Mouse (Mus musculus): ENCODE measurements around the gene Cdh16. TPM values are rescaled to one million over a fixed set of nuclear protein-coding genes. Genes with fewer than 3 reads are reported as not detected.

Gene Cdh16
- polyA plus RNA-seq, 1 experiment from 2014 or later: 20.1 TPM

- ATAC-seq (replicated peaks; ENCODE audit: extremely low read depth, insufficient read depth, low FRiP score): no peak
- H3K9ac ChIP-seq (ENCODE audit: low read length): peak overlapping the region; percentile 95
These were observed 4.2 kb upstream of the Cdh16 start for GRCm38 (mm10) chr8:104628402-104628801.

GRCm38 (mm10) chr8:104627065-104627740 lies 3.0 kb upstream of the Cdh16 start:
- Histone ChIP-seq H3K4me2 (ENCODE audit: low read depth, low read length) (no peak overlapping the region), H3K9ac (ENCODE audit: low read length) (peak overlapping the region; percentile 53), H3K4me3 (ENCODE audit: low read length) (no peak overlapping the region), H3K27ac (ENCODE audit: low read length) (peak overlapping the region; percentile 96), H3K4me1 (ENCODE audit: control insufficient read depth, insufficient read depth, low read length) (peaks cover 36% of the 10 kb centered on the region), H3K9me3 (replicated peaks; ENCODE audit: control insufficient read depth, low read length) (no peaks in the 10 kb centered on the region), H3K36me3 (ENCODE audit: control insufficient read depth, insufficient read depth) (peaks cover 16% of the 10 kb centered on the region), H3K27me3 (ENCODE audit: control insufficient read depth, insufficient read depth, low read length) (no peaks in the 10 kb centered on the region)
- 52% methylated on average over 4 of the region's 4 CpGs for WGBS
- ATAC-seq (replicated peaks; ENCODE audit: extremely low read depth, insufficient read depth, low FRiP score): no peak

More at GRCm38 (mm10) chr8:104628402-104628801, 4.2 kb upstream of the Cdh16 start:
- peak overlapping the region; percentile 96 for H3K27ac ChIP-seq (ENCODE audit: low read length)
- H3K4me3 ChIP-seq (ENCODE audit: low read length): peak overlapping the region; percentile 84
- peak overlapping the region; percentile 76 for H3K4me2 ChIP-seq (ENCODE audit: low read depth, low read length)
- no peaks in the 10 kb centered on the region for H3K27me3 ChIP-seq (ENCODE audit: control insufficient read depth, insufficient read depth, low read length)
- WGBS: 75% methylated on average over 21 of the region's 21 CpGs
- no peaks in the 10 kb centered on the region for H3K9me3 ChIP-seq (replicated peaks; ENCODE audit: control insufficient read depth, low read length)
- peaks cover 43% of the 10 kb centered on the region for H3K4me1 ChIP-seq (ENCODE audit: control insufficient read depth, insufficient read depth, low read length)
- H3K36me3 ChIP-seq (ENCODE audit: control insufficient read depth, insufficient read depth): peaks cover 16% of the 10 kb centered on the region

GRCm38 (mm10) chr8:104620765-104621164 lies 3.4 kb downstream of the Cdh16 start:
- Histone ChIP-seq H3K27me3 (ENCODE audit: control insufficient read depth, insufficient read depth, low read length) (no peaks in the 10 kb centered on the region), H3K9ac (ENCODE audit: low read length) (no peak overlapping the region), H3K9me3 (replicated peaks; ENCODE audit: control insufficient read depth, low read length) (no peaks in the 10 kb centered on the region), H3K4me1 (ENCODE audit: control insufficient read depth, insufficient read depth, low read length) (peaks cover 11% of the 10 kb centered on the region; the same call in 1 of the 2 replicates), H3K4me2 (ENCODE audit: low read depth, low read length) (no peak overlapping the region), H3K4me3 (ENCODE audit: low read length) (no peak overlapping the region), H3K36me3 (ENCODE audit: control insufficient read depth, insufficient read depth) (no peaks in the 10 kb centered on the region), H3K27ac (ENCODE audit: low read length) (no peak overlapping the region)
- 66% methylated on average over 5 of the region's 5 CpGs for WGBS
- ATAC-seq (replicated peaks; ENCODE audit: extremely low read depth, insufficient read depth, low FRiP score): no peak

GRCm38 (mm10) chr8:104613119-104613518 lies 11.1 kb downstream of the Cdh16 start:
- Histone ChIP-seq H3K36me3 (ENCODE audit: control insufficient read depth, insufficient read depth) (no peaks in the 10 kb centered on the region), H3K4me1 (ENCODE audit: control insufficient read depth, insufficient read depth, low read length) (peaks cover 45% of the 10 kb centered on the region), H3K27me3 (ENCODE audit: control insufficient read depth, insufficient read depth, low read length) (no peaks in the 10 kb centered on the region), H3K9me3 (replicated peaks; ENCODE audit: control insufficient read depth, low read length) (no peaks in the 10 kb centered on the region), H3K27ac (ENCODE audit: low read length) (peak overlapping the region; percentile 99), H3K9ac (ENCODE audit: low read length) (no peak overlapping the region), H3K4me3 (ENCODE audit: low read length) (no peak overlapping the region), H3K4me2 (ENCODE audit: low read depth, low read length) (peak overlapping the region; percentile 25; the same call in 1 of the 2 replicates)
- 0 out of 2 replicates have a peak, but pooled peaks have one; percentile 2 for ATAC-seq (replicated peaks; ENCODE audit: extremely low read depth, insufficient read depth, low FRiP score)
- 29% methylated on average over 4 of the region's 4 CpGs for WGBS

DNA sequence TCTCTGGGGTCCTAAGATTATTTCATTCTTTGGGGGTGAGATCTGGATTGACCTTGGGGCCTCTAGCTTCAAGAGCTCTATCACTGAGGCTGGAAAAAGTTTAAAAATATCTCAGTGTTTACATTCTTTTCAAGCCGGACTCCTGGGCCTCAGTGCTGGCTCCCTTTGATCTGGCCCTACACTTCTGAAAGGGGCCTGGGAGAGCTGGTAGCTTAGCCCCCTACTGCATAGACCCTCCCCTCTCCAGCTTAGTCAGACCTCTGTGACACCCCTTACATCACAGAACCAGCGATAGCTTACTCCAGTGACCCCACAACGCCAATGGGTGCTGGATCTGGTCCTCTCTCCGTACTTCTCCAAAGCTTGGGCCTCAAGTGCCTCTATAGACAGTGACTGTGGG lies 12.6 kb downstream of the Cdh16 start:
- Histone ChIP-seq H3K4me2 (ENCODE audit: low read depth, low read length) (peak overlapping the region; percentile 20; the same call in 1 of the 2 replicates), H3K4me1 (ENCODE audit: control insufficient read depth, insufficient read depth, low read length) (peaks cover 60% of the 10 kb centered on the region), H3K9ac (ENCODE audit: low read length) (peak overlapping the region; percentile 51), H3K4me3 (ENCODE audit: low read length) (no peak overlapping the region), H3K9me3 (replicated peaks; ENCODE audit: control insufficient read depth, low read length) (no peaks in the 10 kb centered on the region), H3K27ac (ENCODE audit: low read length) (peak overlapping the region; percentile 99), H3K27me3 (ENCODE audit: control insufficient read depth, insufficient read depth, low read length) (no peaks in the 10 kb centered on the region), H3K36me3 (ENCODE audit: control insufficient read depth, insufficient read depth) (no peaks in the 10 kb centered on the region)
- ATAC-seq (replicated peaks; ENCODE audit: extremely low read depth, insufficient read depth, low FRiP score): peak; percentile 7; the same call in 1 of the 2 replicates
- WGBS: 26% methylated on average over 4 of the region's 4 CpGs

- Histone ChIP-seq H3K4me2 (ENCODE audit: low read depth, low read length) (peak overlapping the region; percentile 57), H3K27me3 (ENCODE audit: control insufficient read depth, insufficient read depth, low read length) (no peaks in the 10 kb centered on the region), H3K4me3 (ENCODE audit: low read length) (no peak overlapping the region), H3K9ac (ENCODE audit: low read length) (peak overlapping the region; percentile 72), H3K4me1 (ENCODE audit: control insufficient read depth, insufficient read depth, low read length) (peaks cover 72% of the 10 kb centered on the region), H3K36me3 (ENCODE audit: control insufficient read depth, insufficient read depth) (no peaks in the 10 kb centered on the region), H3K27ac (ENCODE audit: low read length) (peak overlapping the region; percentile 99), H3K9me3 (replicated peaks; ENCODE audit: control insufficient read depth, low read length) (no peaks in the 10 kb centered on the region)
- 44% methylated on average over 12 of the region's 12 CpGs for WGBS
- peak; percentile 77 for ATAC-seq (replicated peaks; ENCODE audit: extremely low read depth, insufficient read depth, low FRiP score)
These were observed 13.9 kb downstream of the Cdh16 start for GRCm38 (mm10) chr8:104610185-104610766.

- 39% methylated on average over 8 of the region's 8 CpGs for WGBS
- peak; percentile 63 for ATAC-seq (replicated peaks; ENCODE audit: extremely low read depth, insufficient read depth, low FRiP score)
- H3K27me3 ChIP-seq (ENCODE audit: control insufficient read depth, insufficient read depth, low read length): no peaks in the 10 kb centered on the region
- peak overlapping the region; percentile 57 for H3K4me2 ChIP-seq (ENCODE audit: low read depth, low read length)
- H3K4me1 ChIP-seq (ENCODE audit: control insufficient read depth, insufficient read depth, low read length): peaks cover 72% of the 10 kb centered on the region
- H3K9me3 ChIP-seq (replicated peaks; ENCODE audit: control insufficient read depth, low read length): no peaks in the 10 kb centered on the region
- H3K9ac ChIP-seq (ENCODE audit: low read length): peak overlapping the region; percentile 74
- H3K36me3 ChIP-seq (ENCODE audit: control insufficient read depth, insufficient read depth): no peaks in the 10 kb centered on the region
- peak overlapping the region; percentile 40 for H3K4me3 ChIP-seq (ENCODE audit: low read length)
- peak overlapping the region; percentile 99 for H3K27ac ChIP-seq (ENCODE audit: low read length)
These were observed 15.0 kb downstream of the Cdh16 start for GRCm38 (mm10) chr8:104609222-104609621.

DNA sequence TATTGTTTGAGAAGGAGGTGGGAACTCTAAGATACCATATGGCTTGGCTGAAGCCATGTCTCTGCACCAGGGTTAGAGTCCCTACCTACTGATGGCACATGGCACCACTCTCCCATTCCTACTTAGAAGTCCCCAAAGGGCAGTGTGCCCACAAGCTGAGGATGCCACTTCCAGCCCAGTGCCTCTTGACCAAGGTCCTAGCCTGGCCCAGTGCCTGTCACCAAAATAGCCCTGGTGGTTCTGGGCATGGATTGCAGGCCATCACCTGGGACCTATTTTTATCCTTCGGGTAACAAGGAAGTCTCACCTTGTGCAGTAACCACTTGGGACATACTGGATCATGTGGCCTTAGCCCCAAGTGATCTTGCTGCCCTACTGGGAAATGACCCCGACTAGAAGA lies 16.3 kb downstream of the Cdh16 start:
- H3K4me3 ChIP-seq (ENCODE audit: low read length): peak overlapping the region; percentile 40
- H3K36me3 ChIP-seq (ENCODE audit: control insufficient read depth, insufficient read depth): no peaks in the 10 kb centered on the region
- H3K4me1 ChIP-seq (ENCODE audit: control insufficient read depth, insufficient read depth, low read length): peaks cover 74% of the 10 kb centered on the region
- peak; percentile 3; the same call in 1 of the 2 replicates for ATAC-seq (replicated peaks; ENCODE audit: extremely low read depth, insufficient read depth, low FRiP score)
- no peaks in the 10 kb centered on the region for H3K27me3 ChIP-seq (ENCODE audit: control insufficient read depth, insufficient read depth, low read length)
- H3K27ac ChIP-seq (ENCODE audit: low read length): peak overlapping the region; percentile 99
- H3K4me2 ChIP-seq (ENCODE audit: low read depth, low read length): peak overlapping the region; percentile 56
- 33% methylated on average over 2 of the region's 2 CpGs for WGBS
- H3K9me3 ChIP-seq (replicated peaks; ENCODE audit: control insufficient read depth, low read length): no peaks in the 10 kb centered on the region
- peak overlapping the region; percentile 74; the same call in 1 of the 2 replicates for H3K9ac ChIP-seq (ENCODE audit: low read length)

DNA sequence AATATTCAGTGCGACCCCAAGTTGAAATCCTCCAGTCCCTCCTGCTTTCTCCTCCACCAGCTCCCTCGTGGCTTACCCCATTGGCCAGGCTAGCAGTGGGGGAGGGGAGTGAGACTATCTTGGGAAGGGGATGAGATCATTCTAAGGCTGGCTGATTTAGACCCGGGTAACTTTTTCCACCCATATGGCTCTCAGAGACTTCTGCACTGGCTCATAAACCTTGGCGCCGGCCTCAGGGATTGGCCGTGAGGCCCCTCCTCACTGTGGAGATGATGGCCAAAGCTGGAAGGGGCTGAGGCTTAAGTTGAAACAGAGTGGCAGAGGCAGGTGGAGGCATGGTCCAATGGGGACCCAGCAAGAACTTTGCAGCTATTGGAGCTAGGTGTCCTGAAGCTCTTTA lies 17.9 kb downstream of the Cdh16 start:
- Histone ChIP-seq H3K4me2 (ENCODE audit: low read depth, low read length) (peak overlapping the region; percentile 37; the same call in 1 of the 2 replicates), H3K4me3 (ENCODE audit: low read length) (no peak overlapping the region), H3K36me3 (ENCODE audit: control insufficient read depth, insufficient read depth) (no peaks in the 10 kb centered on the region), H3K4me1 (ENCODE audit: control insufficient read depth, insufficient read depth, low read length) (peaks cover 68% of the 10 kb centered on the region), H3K9me3 (replicated peaks; ENCODE audit: control insufficient read depth, low read length) (no peaks in the 10 kb centered on the region), H3K27me3 (ENCODE audit: control insufficient read depth, insufficient read depth, low read length) (no peaks in the 10 kb centered on the region), H3K9ac (ENCODE audit: low read length) (peak overlapping the region; percentile 64), H3K27ac (ENCODE audit: low read length) (peak overlapping the region; percentile 99)
- WGBS: 14% methylated on average over 6 of the region's 6 CpGs
- peak; percentile 16 for ATAC-seq (replicated peaks; ENCODE audit: extremely low read depth, insufficient read depth, low FRiP score)
